Mouse (Mus musculus) embryonic facial prominence, embryonic 13.5 days (tissue): ENCODE data around the gene Rhoj. TPM values are rescaled to one million over a fixed set of nuclear protein-coding genes. Genes with fewer than 3 reads are reported as not detected.
A peak's percentile ranks its signal among the peaks of the same experiment; 100 is the strongest.

Experiments
- ATAC-seq: fragments of 200-750 bp; cut with Nextera tagmentation; 2 replicates; pipeline ENCODE4 v1.8.0; 2017; ENCODE audit warnings: low read depth; ENCODE audit not compliant: insufficient number of reproducible peaks, insufficient read depth, low FRiP score, low TSS enrichment
- H3K27ac ChIP-seq: fragments of 300-500 bp; sonication (generic); 2 replicates; pipeline ENCODE4 v1.5.1; 2015; ENCODE audit warnings: moderate library complexity, mild to moderate bottlenecking, inconsistent platforms
- H3K27me3 ChIP-seq: fragments of 300-500 bp; sonication (generic); 2 replicates; pipeline ENCODE4 v1.6.1; 2015; ENCODE audit warnings: mild to moderate bottlenecking, inconsistent platforms
- H3K36me3 ChIP-seq: fragments of 300-500 bp; sonication (generic); 2 replicates; pipeline ENCODE4 v1.6.1; 2015; ENCODE audit warnings: mild to moderate bottlenecking, inconsistent platforms
- H3K4me1 ChIP-seq: fragments of 300-500 bp; sonication (generic); 2 replicates; pipeline ENCODE4 v1.6.1; 2015; ENCODE audit warnings: inconsistent platforms
- H3K4me2 ChIP-seq: fragments of 300-500 bp; sonication (generic); 2 replicates; pipeline ENCODE4 v1.6.1; 2015; ENCODE audit warnings: moderate library complexity, mild to moderate bottlenecking, inconsistent platforms
- H3K4me3 ChIP-seq: fragments of 300-500 bp; sonication (generic); 2 replicates; pipeline ENCODE4 v1.5.1; 2015; ENCODE audit warnings: mild to moderate bottlenecking, inconsistent platforms
- H3K9ac ChIP-seq: fragments of 300-500 bp; sonication (generic); 2 replicates; pipeline ENCODE4 v1.6.1; 2015; ENCODE audit warnings: mild to moderate bottlenecking, inconsistent platforms
- H3K9me3 ChIP-seq: fragments of 300-500 bp; sonication (generic); 2 replicates; pipeline ENCODE4 v1.6.1; 2016; ENCODE audit warnings: inconsistent platforms
- WGBS: fragments of 180-500 bp; shearing (Covaris S2); methylation state at CpG from one replicate; pipeline ENCODE4 v1.1.7; 2015; ENCODE audit warnings: mixed read lengths; 5-methylcytosine and 5-hydroxymethylcytosine counted together
- polyA plus RNA-seq: library from polyadenylated mRNA; unstranded; fragments of >200 nt; fragmentation: Nextera tagmentation; extraction: Ambion mirVana; gene quantifications from 2 replicates; pipeline ENCODE4 v1.2.1, GENCODE M21; 2015

Gene Rhoj
- polyA plus RNA-seq, 1 experiment from 2014 or later: 34.0 TPM

- H3K4me1 ChIP-seq: no peaks in the 10 kb centered on the region
- no peak for ATAC-seq
- no peaks in the 10 kb centered on the region for H3K27me3 ChIP-seq
- no peaks in the 10 kb centered on the region for H3K36me3 ChIP-seq
- H3K9ac ChIP-seq: no peak overlapping the region
- no peak overlapping the region for H3K4me3 ChIP-seq
- no peak overlapping the region for H3K27ac ChIP-seq
- no peaks in the 10 kb centered on the region for H3K9me3 ChIP-seq
- no peak overlapping the region for H3K4me2 ChIP-seq
- 82% methylated on average over 5 of the region's 5 CpGs for WGBS
Observed at GRCm38 (mm10) chr12:75368527-75368926, 60.4 kb downstream of the Rhoj start.

- Histone ChIP-seq H3K4me1 (no peaks in the 10 kb centered on the region), H3K4me2 (no peak overlapping the region), H3K9ac (no peak overlapping the region), H3K27me3 (no peaks in the 10 kb centered on the region), H3K4me3 (no peak overlapping the region), H3K36me3 (no peaks in the 10 kb centered on the region), H3K9me3 (no peaks in the 10 kb centered on the region), H3K27ac (no peak overlapping the region)
- 68% methylated on average over 2 of the region's 2 CpGs for WGBS
- no peak for ATAC-seq
Observed at GRCm38 (mm10) chr12:75369418-75369851, 61.3 kb downstream of the Rhoj start.

- ATAC-seq: 0 out of 2 replicates have a peak, but pooled peaks have one; percentile 20
- no peak overlapping the region for H3K27ac ChIP-seq
Observed at GRCm38 (mm10) chr12:75374437-75374836, 66.3 kb downstream of the Rhoj start.

GRCm38 (mm10) chr12:75375060-75375459 lies 66.9 kb downstream of the Rhoj start:
- Histone ChIP-seq H3K9ac (no peak overlapping the region), H3K4me2 (no peak overlapping the region), H3K4me1 (no peaks in the 10 kb centered on the region), H3K9me3 (no peaks in the 10 kb centered on the region), H3K27ac (no peak overlapping the region), H3K4me3 (no peak overlapping the region), H3K36me3 (no peaks in the 10 kb centered on the region), H3K27me3 (no peaks in the 10 kb centered on the region)
- 92% methylated on average over 12 of the region's 12 CpGs for WGBS
- ATAC-seq: no peak

More at GRCm38 (mm10) chr12:75374437-75374836, 66.3 kb downstream of the Rhoj start:
- H3K9me3 ChIP-seq: no peaks in the 10 kb centered on the region
- no peaks in the 10 kb centered on the region for H3K36me3 ChIP-seq
- no peak overlapping the region for H3K4me2 ChIP-seq
- WGBS: 64% methylated on average over 10 of the region's 10 CpGs
- H3K4me3 ChIP-seq: no peak overlapping the region
- H3K9ac ChIP-seq: no peak overlapping the region
- no peaks in the 10 kb centered on the region for H3K27me3 ChIP-seq
- H3K4me1 ChIP-seq: no peaks in the 10 kb centered on the region

GRCm38 (mm10) chr12:75376126-75376525 lies 68.0 kb downstream of the Rhoj start:
- Histone ChIP-seq H3K9ac (no peak overlapping the region), H3K27me3 (no peaks in the 10 kb centered on the region), H3K9me3 (no peaks in the 10 kb centered on the region), H3K27ac (no peak overlapping the region), H3K4me1 (no peaks in the 10 kb centered on the region), H3K4me3 (no peak overlapping the region), H3K4me2 (no peak overlapping the region), H3K36me3 (no peaks in the 10 kb centered on the region)
- WGBS: 75% methylated on average over 6 of the region's 6 CpGs
- ATAC-seq: no peak

- no peak overlapping the region for H3K4me2 ChIP-seq
- H3K9ac ChIP-seq: no peak overlapping the region
- H3K27me3 ChIP-seq: no peaks in the 10 kb centered on the region
- no peak overlapping the region for H3K27ac ChIP-seq
- no peaks in the 10 kb centered on the region for H3K9me3 ChIP-seq
- no peak for ATAC-seq
- H3K36me3 ChIP-seq: no peaks in the 10 kb centered on the region
- 89% methylated on average over 9 of the region's 9 CpGs for WGBS
- H3K4me1 ChIP-seq: 0 out of 2 replicates have a peak, but pooled peaks cover 6% of the 10 kb centered on the region
- no peak overlapping the region for H3K4me3 ChIP-seq
Observed at GRCm38 (mm10) chr12:75386731-75387130, 78.6 kb downstream of the Rhoj start.

GRCm38 (mm10) chr12:75387156-75387555 lies 79.0 kb downstream of the Rhoj start:
- Histone ChIP-seq H3K9me3 (no peaks in the 10 kb centered on the region), H3K27ac (no peak overlapping the region), H3K36me3 (no peaks in the 10 kb centered on the region), H3K4me3 (no peak overlapping the region), H3K27me3 (no peaks in the 10 kb centered on the region), H3K9ac (no peak overlapping the region), H3K4me1 (0 out of 2 replicates have a peak, but pooled peaks cover 6% of the 10 kb centered on the region), H3K4me2 (no peak overlapping the region)
- no peak for ATAC-seq
- 71% methylated on average over 8 of the region's 8 CpGs for WGBS

GRCm38 (mm10) chr12:75387846-75388245 lies 79.7 kb downstream of the Rhoj start:
- H3K9me3 ChIP-seq: no peaks in the 10 kb centered on the region
- no peak for ATAC-seq
- no peak overlapping the region for H3K27ac ChIP-seq
- no peak overlapping the region for H3K9ac ChIP-seq
- peaks cover under 1% of the 10 kb centered on the region; the same call in 1 of the 2 replicates for H3K36me3 ChIP-seq
- H3K4me1 ChIP-seq: 0 out of 2 replicates have a peak, but pooled peaks cover 6% of the 10 kb centered on the region
- 89% methylated on average over 15 of the region's 15 CpGs for WGBS
- H3K4me2 ChIP-seq: no peak overlapping the region
- no peak overlapping the region for H3K4me3 ChIP-seq
- H3K27me3 ChIP-seq: no peaks in the 10 kb centered on the region

GRCm38 (mm10) chr12:75388521-75388920 lies 80.4 kb downstream of the Rhoj start:
- WGBS: 93% methylated on average over 9 of the region's 9 CpGs
- Histone ChIP-seq H3K4me2 (no peak overlapping the region), H3K9ac (no peak overlapping the region), H3K9me3 (no peaks in the 10 kb centered on the region), H3K27ac (no peak overlapping the region), H3K4me3 (no peak overlapping the region), H3K36me3 (peaks cover 2% of the 10 kb centered on the region; the same call in 1 of the 2 replicates), H3K27me3 (no peaks in the 10 kb centered on the region), H3K4me1 (0 out of 2 replicates have a peak, but pooled peaks cover 6% of the 10 kb centered on the region)
- no peak for ATAC-seq

- Histone ChIP-seq H3K27me3 (no peaks in the 10 kb centered on the region), H3K4me1 (0 out of 2 replicates have a peak, but pooled peaks cover 6% of the 10 kb centered on the region), H3K36me3 (peaks cover 2% of the 10 kb centered on the region; the same call in 1 of the 2 replicates), H3K27ac (no peak overlapping the region), H3K9ac (no peak overlapping the region), H3K4me3 (no peak overlapping the region), H3K4me2 (no peak overlapping the region; the same call in 1 of the 2 replicates), H3K9me3 (no peaks in the 10 kb centered on the region)
- 44% methylated on average over 20 of the region's 20 CpGs for WGBS
- no peak for ATAC-seq
Observed at GRCm38 (mm10) chr12:75389308-75390135, 81.4 kb downstream of the Rhoj start.

- no peak overlapping the region for H3K27ac ChIP-seq
- H3K4me3 ChIP-seq: no peak overlapping the region
Observed at GRCm38 (mm10) chr12:75391526-75391925, 83.4 kb downstream of the Rhoj start.

More at GRCm38 (mm10) chr12:75391526-75391925, 83.4 kb downstream of the Rhoj start:
- no peak for ATAC-seq
- Histone ChIP-seq H3K9me3 (no peaks in the 10 kb centered on the region), H3K27me3 (no peaks in the 10 kb centered on the region), H3K36me3 (peaks cover 2% of the 10 kb centered on the region; the same call in 1 of the 2 replicates), H3K4me2 (no peak overlapping the region), H3K9ac (no peak overlapping the region), H3K4me1 (0 out of 2 replicates have a peak, but pooled peaks cover 6% of the 10 kb centered on the region)
- WGBS: 50% methylated on average over 9 of the region's 9 CpGs
